Mouse (Mus musculus) layer of hippocampus, postnatal 14 days (tissue): ENCODE data around the gene Rpap2. TPM values are rescaled to one million over a fixed set of nuclear protein-coding genes. Genes with fewer than 3 reads are reported as not detected.

Experiments used
- DNase-seq, 2 experiments: peaks; one replicate each; pipeline ENCODE4 v3.0.0; 2021 to 2022; ENCODE audit warnings: low spot score in 2 of 2, mixed read lengths in 1 of 2
- total RNA-seq, 2 experiments: library from RNA; stranded (reverse); gene quantifications; 2 replicates each; pipeline ENCODE4 v1.2.3; 2021

Gene Rpap2
- total RNA-seq, 2 experiments from 2014 or later: 21.2 to 22.1 TPM

GRCm38 (mm10) chr5:107684380-107684779, 87.2 kb downstream of the Rpap2 start:
- DNase-seq: no peak

DNA sequence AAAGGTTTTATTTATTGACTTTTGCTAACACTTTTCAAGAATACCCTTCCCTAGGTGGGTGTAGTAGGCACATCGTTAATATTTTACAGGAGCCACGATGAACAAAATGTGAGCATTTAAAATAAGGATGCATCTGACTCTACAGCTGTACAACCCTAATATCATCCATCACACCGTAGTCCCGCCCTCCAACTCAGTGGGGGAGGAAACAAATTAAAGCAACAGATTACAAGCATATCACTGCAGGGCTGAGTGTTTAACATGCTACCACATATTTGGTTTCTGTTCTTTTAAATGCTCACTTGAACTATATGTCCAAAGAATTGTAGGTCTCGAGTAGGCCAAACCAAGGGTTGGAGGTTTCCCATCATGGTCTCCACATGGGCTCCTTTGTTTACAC, 90.0 kb downstream of the Rpap2 start:
- DNase-seq: no peak

- DNase-seq: peak; percentile 63 to 69
Measured at GRCm38 (mm10) chr5:107687592-107688498, 90.7 kb downstream of the Rpap2 start.

- DNase-seq: no peak
Measured at GRCm38 (mm10) chr5:107688499-107688866, 91.3 kb downstream of the Rpap2 start.

GRCm38 (mm10) chr5:107695019-107695418, 97.8 kb downstream of the Rpap2 start:
- DNase-seq: no peak

- no peak for DNase-seq
Measured at GRCm38 (mm10) chr5:107698888-107699287, 101.7 kb downstream of the Rpap2 start.

DNA sequence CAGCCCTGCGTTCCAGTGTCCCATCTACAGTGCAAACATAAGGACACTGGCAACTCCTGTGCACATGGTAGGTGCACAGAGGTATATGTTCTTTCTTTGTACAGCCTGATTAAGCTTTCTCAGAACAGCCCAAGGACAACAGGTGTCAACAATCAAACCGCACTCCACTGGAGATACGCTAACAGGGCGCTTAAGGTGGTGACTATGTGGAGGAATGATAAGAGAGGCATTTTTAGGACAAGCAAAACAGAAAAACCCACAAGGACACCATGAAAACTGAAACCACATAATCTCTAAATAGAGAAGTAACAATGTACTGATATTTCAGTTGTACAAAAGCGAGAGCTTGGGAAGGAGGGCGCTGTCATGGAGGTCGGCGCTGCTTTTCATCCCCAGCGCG, 103.7 kb downstream of the Rpap2 start:
- no peak for DNase-seq

- no peak for DNase-seq
Measured at GRCm38 (mm10) chr5:107701658-107702057, 104.5 kb downstream of the Rpap2 start.

DNA sequence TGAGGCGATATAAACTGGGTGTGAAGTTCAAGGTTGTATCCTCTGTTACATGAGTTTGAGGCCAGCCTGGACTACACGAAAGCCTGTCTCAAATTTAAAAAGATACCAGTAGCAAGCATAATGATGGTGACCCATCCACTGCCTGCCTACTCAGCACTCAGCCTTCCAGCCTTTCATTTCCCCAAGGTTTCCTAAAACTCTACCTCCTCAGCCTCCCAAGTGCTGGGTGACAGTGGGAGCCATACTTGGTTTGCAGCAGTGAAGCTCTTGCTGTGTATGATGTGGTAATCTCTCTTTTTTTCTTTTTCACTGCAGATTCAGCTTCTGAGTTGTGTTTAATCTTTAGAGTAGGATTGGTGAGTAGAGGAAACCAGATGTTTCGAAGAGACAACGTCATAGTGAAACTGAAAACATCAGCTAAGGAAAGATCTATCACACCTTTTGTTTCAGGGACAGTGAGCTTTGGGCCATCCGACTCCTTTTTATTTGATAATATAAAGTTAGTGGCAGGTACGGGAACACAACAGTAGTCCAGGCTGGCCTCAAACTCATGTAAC, 106.1 kb downstream of the Rpap2 start:
- DNase-seq: no peak

GRCm38 (mm10) chr5:107705756-107706155, 108.6 kb downstream of the Rpap2 start:
- DNase-seq: no peak

GRCm38 (mm10) chr5:107706262-107706661, 109.1 kb downstream of the Rpap2 start:
- DNase-seq: no peak

DNA sequence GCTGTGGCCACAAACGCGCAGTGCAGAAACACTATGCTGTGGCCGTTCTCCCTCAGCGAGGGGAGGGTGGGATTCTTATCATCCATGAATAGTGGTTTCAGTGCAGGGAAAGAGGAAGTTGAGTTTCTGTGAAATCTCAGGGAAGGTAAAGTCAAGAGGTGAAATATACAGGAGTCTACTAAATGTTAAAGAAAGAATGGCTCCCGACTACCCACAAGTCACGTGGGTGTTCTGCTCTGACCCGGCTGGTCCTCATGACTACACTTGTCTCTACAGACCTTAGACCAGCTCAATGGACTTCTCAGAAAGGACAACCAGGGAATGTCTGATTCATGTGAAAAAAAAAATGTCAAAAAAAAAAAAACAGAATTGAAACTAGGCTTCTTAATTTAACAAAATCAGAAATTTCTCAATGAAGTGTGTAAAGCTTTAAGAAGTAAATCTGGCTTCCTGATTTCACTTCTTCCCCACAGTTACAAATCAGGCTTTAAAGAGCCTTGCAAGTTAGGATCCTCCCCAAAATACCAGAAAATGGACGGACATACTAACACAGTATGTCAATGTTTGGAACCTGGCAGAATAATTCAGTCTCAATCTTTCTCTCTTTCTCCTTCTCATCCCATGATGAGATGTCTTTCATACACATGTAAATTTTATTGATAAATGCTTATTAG, 111.1 kb downstream of the Rpap2 start:
- no peak for DNase-seq

Other genes with a start within 250 kb of the Rpap2 start
- 10 to 100 TPM; 38.9 to 41.1 TPM for gene Ephx4, start 194.6 kb upstream of the Rpap2 start, total RNA-seq
- under 1 TPM in 1 of 2 experiments, not detected in 1; 0.31 TPM for gene Lpcat2b, start 165.8 kb upstream of the Rpap2 start, total RNA-seq
- 10 to 100 TPM; 90.8 to 99.5 TPM for gene Btbd8, start 159.4 kb upstream of the Rpap2 start, total RNA-seq
- gene Gm42669, start 89.8 kb upstream of the Rpap2 start, total RNA-seq: under 1 TPM; 0.41 to 0.45 TPM
- under 1 TPM; 0.25 to 0.57 TPM for gene 1700028K03Rik, start 62.7 kb upstream of the Rpap2 start, total RNA-seq
- gene Glmn, start 515 bp downstream of the Rpap2 start, total RNA-seq: 10 to 100 TPM; 17.2 to 17.6 TPM
- not detected for gene Gfi1, start 128.7 kb downstream of the Rpap2 start, total RNA-seq
- gene Ube2d2b, start 232.7 kb downstream of the Rpap2 start, total RNA-seq: not detected